Mouse (Mus musculus): ENCODE data around the gene Tex33.

The Tex33 gene

DNA sequence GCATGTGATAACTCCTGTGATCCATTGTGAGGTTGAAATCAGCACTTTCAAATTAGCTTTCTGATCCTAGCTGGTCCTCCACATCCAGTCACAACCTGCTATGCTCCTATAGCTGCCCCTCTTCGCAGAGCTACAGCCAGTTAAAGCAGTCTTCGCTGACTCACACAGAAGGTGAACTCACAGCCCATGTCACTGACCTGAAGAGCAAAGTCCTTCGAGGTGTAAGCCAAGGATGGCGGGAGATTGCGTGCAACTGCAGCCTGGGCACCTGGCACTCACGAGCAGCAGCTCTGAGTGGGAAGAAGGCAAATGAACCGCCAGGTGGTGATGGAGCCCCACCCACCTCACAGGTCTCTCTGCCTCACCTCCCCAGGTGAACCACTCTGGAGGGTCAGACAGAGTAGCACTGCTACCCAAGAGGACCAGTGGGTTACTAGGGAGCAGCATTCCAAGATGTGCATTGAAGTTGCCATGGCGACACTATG, at the start of gene Tex33:
Gene Tex33 (minus strand): TSS at position 435 of the 485 bp plus-strand sequence.
- no peak for DNase-seq (ENCODE audit: low read depth, low spot score)

- no peak for DNase-seq (ENCODE audit: low read depth, low spot score)
These were observed 48.1 kb upstream of the Tex33 start for GRCm38 (mm10) chr15:78443857-78444256.

- no peak for DNase-seq (ENCODE audit: low read depth, low spot score)
These were observed 46.5 kb upstream of the Tex33 start for GRCm38 (mm10) chr15:78442231-78442630.

GRCm38 (mm10) chr15:78438973-78439372, 43.3 kb upstream of the Tex33 start:
- DNase-seq (ENCODE audit: low read depth, low spot score) = no peak

GRCm38 (mm10) chr15:78438505-78438904, 42.8 kb upstream of the Tex33 start:
- no peak for DNase-seq (ENCODE audit: low read depth, low spot score)

DNA sequence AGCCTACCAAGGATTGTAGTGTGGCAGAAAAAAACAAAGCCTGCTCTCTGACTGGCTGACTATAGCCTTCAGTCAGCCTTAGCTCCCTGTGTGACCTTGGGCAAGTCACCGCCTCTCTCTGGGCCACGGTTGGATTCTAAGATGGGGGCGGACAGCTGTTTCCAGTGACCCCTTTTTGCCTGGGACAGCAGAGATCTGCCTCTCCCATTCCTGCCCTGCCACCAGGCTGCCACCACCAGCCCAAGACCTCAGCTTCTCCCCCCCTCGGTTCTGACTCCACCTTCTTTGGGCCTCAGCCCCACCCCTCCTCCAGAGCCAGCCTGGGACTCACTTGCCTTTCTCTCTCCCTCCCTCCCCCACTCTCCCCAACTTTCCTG, 42.3 kb upstream of the Tex33 start:
- DNase-seq (ENCODE audit: low read depth, low spot score) = no peak

DNA sequence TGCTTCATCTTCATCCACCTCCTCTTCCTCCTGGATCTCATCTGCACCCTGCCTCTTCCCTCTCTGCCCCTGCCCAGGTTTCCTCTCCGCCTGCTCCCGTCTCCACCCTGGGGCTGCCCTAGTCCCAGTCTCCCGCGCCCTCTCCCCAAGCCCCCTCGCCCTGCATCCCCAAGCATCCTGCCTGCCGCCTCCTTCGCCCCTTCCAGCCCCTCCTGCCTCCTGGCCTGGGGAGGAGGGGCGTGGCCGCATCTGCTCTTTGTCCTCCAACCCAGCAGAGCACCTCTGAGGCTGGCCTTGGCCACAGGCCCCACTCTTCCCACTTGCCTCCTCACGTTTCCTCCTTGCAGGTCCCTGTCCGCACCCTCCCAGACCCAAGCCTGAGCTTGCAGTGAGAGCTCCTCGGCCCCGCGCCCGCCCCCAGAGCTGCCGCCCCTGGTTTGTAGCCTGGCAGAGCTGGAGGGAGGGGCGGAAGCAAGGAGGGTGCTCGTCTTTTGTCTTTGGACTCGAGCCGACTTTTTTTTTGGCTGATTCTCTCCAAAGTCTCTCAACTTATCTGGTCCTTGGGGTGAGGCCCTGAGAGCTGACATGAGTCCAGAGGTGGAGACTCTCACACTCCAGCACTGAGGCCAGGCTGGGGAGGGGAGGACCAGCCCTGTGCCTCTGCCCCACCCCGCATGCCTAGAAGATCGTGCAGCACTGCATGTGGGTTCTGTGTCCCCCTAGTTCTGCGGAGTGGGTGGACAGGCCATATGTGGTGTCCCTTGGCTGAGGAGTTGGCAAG, 41.7 kb upstream of the Tex33 start:
- no peak for DNase-seq (ENCODE audit: low read depth, low spot score)

DNA sequence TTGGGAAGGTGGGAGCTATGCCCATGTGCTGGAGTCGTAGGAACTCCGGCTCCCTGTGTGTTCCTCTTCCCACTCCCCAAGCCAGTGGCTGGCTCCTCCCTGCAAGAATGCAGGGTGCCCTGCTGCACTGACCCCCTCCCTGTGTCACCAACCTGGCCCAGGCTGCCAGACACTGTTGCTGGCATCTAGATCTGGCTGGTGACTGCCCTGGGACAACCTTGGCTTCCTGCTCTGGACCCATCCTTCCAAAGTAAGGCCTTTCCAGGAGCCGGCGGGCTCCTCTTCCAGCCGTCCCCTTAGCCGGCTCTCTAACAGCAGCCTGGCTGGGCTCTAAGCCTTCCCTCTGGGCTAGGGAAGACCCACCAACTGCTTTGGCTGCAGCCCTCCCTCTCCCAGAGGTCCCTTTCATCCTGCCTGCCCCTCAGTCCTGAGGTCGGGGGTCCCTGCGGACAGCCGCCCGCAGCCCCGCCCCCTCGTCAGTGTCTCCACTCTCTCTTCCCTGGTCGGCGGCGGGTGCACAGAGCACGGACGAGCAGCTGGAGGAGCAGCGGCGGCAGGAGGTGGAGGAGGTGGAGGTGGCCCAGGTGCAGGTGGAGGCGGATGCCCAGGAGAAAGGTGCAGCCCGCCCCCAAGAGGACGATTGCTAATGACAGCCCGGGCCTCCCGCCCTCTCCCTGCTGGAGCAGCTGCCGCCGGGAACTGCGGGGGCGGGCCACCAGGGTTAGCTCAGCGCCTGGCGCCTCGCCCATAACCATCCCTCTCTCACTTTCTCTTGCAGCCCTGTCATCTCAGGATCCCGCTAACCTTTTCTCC, 40.9 kb upstream of the Tex33 start:
- no peak for DNase-seq (ENCODE audit: low read depth, low spot score)

DNA sequence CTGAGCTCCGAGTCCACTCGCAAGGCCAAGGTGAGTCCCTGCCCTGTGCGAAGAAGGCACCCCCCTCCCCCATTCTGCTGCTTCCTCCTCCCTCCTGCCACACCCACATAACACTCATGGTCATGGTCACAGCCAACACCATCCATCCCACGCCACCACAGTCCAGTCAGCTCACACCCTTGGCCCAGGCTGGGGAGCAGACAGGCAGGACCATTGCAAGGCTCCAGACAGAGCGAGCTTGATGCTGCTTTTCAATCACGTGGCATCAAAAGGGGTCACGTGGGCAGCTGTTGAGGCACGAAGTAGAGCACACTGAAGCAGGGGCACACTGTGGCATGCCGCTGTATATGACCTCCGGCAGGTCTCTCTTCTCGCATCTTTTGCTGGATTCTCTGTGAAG, 40.0 kb upstream of the Tex33 start:
- no peak for DNase-seq (ENCODE audit: low read depth, low spot score)

DNA sequence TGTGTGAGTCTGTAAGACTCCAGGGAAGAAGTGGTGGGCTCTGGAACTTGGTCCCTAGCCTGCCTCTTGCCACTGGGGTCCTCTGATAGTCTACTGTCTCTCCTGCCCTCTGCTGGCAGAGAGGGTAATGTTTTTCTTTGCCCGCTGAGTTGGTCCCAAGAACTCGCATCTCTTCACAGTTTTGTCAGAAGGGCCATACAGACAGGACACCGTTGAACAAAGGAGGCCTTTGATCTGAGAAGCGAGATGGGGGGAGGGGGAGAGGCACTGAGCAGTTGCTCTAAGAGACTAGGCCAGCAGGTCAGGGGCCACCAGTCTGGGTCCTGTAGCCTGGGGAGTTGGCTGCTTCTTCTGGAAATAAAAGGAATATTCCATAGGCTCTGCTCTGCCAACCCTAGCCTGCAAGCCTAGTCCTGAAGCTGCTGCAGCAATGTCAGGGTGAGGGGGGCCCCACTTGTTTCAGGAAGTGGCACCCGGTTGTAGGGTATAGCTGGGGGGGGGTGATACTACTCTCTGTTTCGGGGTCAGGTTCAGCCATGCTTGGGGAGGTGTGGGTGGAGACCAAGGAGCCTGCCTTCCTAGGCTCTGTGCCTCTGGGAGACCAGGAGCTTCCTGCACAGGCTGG, 39.3 kb upstream of the Tex33 start:
- DNase-seq (ENCODE audit: low read depth, low spot score) = no peak

DNA sequence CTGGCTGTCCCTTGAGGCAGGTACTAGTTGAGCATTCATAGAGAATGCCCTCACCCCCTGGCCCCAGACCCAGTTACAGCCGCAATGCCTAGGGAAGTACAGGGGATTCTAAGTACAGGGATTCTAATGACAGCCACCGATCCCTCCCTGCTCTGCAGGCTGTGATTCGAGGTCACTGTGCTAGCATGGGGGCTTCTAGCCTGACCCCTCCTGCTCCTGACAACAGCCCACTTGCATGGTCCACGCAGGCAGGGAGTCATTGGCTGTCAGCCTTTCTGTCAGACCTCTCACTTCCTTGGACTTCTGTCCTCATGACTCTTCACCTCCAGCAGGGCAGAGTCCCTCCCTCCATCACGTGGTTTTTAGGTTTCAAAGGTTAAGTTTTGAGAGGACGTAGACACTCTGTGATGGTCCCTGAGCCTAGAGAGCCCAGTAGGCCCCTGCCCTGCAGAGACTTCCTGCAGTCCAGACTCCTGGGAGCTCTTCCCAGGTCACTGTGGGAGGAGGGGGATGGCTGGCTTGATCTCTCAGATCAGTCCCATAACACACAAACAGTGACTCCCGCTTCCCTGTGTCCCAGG, 35.9 kb upstream of the Tex33 start:
- no peak for DNase-seq (ENCODE audit: low read depth, low spot score)

DNA sequence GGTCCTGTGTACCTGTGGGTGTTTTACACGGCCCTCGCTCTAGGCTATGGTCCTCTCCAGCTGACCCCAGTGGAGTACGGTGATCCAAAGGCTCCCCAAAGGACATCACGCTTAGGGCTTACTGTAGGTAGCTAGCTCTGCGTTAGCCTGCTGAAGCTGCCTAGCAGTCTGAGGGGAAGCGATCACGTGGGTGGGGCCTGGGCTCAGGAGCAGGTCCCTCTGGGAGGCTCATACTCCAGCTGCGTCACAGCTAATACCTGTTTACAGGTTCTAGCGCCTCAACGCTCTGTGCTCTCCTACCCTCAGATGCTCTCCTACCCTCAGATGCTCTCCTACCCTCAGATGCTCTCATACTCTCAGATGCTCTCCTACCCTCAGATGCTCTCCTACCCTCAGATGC, 35.2 kb upstream of the Tex33 start:
- DNase-seq (ENCODE audit: low read depth, low spot score) = no peak

GRCm38 (mm10) chr15:78429871-78430622, 34.3 kb upstream of the Tex33 start:
- no peak for DNase-seq (ENCODE audit: low read depth, low spot score)

GRCm38 (mm10) chr15:78429139-78429459, 33.4 kb upstream of the Tex33 start:
- DNase-seq (ENCODE audit: low read depth, low spot score) = no peak

DNA sequence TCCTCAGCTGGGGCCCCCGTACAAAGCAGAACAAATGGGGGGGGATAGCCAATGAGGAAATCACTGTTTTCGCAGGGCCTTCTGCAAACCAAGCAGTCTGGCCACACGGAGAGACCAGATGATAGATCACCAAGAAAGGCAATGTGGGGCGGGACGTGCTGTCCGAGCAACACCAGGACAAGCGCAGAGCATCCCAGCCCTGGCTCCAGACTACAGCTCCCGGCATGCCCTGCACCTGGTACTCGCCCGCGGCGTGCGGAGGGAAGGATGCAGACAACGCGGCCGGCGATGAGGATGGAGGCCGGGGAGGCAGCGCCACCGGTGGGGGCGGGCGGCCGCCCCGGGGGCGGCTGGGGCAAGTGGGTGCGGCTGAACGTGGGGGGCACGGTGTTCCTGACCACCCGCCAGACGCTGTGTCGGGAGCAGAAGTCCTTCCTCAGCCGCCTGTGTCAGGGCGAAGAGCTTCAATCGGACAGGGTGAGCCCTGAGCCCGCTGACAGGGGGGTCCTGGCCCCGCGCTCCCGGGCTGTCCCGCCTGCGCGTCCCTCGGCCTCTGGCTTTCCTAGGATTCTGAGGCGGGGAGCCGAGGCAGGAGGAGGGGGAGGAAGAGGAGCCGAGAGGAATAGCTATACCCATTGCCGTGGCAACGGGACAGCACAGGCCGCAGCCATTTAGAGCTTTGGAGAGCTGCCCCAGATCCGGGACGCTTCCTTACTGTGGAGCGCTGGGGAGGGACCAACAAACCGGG, 32.9 kb upstream of the Tex33 start, which contains the start of gene Kctd17:
Gene Kctd17 (plus strand): TSS at position 174 of the 748 bp plus-strand sequence.
- DNase-seq (ENCODE audit: low read depth, low spot score) = no peak

GRCm38 (mm10) chr15:78425230-78425629, 29.5 kb upstream of the Tex33 start:
- no peak for DNase-seq (ENCODE audit: low read depth, low spot score)

DNA sequence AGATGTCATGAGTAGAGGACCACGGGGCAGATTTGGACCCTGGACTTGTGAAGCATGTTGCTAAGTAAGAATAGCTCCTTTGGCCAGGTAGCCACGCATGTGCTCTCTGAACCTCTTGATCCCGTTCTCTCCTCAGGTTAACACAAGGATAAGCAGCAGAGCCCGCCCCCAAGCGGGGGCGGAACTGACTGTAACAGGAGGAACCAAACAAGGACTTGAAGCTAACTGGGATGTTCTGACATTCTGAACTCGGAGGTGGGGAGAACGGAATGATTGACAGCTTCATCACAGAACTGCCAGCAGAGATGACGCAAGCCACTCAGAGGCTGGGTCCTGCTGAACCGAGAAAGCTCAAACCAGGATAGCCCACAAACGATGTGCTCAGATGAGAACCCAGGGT, 28.8 kb upstream of the Tex33 start:
- DNase-seq (ENCODE audit: low read depth, low spot score) = no peak

DNA sequence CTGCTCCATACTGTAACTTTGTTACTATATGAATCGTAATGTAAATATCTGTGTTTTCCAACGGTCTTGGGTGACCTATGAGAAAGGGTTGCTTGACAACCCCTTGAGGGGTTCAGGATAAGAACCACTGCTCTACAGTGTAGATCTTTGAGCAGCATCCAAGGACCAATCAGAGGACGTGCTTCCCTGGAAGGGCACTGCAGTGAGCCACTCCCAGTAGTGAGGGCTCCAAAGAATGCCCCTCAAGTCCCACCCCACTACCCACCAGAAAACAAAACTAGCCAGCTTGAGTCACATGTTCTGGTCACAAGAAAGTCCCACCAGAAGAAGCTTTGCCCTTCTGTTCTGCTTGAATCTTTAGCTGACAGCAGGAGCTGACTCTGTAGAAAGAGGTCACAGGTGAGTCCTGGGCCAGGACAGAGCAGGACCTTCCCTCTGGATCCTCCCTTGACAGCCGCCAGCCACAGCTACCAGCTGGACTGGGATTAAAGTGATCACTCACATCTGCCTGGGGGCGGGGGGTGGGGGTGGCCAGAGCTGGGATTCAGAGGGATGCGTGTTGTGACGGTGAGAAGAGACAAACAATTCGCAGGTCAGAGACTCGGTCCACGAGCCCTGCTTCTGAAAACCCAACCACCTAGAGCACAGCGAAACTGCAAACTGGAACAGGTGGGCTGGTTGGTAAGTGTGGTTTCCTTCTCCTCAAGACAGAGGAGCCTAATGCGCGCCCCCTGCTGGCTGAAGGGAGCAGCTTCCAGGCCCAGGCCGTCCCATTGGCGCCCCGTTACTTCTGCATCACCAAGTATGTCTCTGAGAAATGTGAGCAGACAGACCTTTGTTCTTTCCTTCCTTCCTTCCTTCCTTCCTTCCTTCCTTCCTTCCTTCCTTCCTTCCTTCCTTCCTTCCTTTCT, 26.6 kb upstream of the Tex33 start:
- DNase-seq (ENCODE audit: low read depth, low spot score) = peak; percentile 76

DNA sequence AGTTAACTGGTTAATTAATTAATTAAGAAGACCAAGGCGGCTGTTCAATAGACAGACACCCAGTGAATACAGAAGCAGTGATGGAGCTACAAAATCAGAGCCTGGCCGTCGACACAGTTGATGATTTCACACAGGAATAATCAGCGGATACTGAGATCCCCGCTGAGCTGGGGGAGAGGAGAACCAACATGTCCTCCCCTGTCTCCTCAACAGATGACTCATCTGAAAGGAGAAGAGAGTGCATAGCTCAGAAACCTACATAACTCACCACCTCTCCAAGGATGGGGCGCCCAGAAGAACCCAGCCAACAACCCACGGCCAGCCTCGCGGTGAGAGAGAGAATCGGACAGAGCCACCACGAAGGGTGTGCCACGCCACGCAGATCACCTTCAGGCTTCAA, 24.7 kb upstream of the Tex33 start:
- no peak for DNase-seq (ENCODE audit: low read depth, low spot score)

DNA sequence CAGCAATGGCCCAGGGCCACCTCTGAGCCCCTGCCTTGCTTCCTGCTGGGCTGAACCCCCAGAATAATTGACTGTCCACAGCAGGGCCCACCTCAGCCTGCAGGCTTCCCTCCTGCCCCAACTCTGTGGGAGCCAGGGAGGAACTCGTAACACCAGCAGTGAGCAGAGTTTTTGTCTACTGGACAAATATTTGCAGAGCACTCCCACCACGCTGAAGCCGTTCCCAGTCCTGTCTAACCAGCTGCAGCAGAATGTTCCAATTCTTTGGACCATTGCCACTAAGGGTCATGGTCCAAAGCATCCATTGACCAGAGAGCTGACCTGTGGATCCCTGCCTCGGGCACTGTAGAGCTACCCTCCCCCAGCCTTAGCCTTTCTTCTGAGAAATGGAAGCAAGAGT, 21.2 kb upstream of the Tex33 start:
- DNase-seq (ENCODE audit: low read depth, low spot score) = no peak

All from c-Kit-negative CD71-positive TER-119-positive erythroid progenitor cells, embryonic 14.5 days (primary cell).